Mouse (Mus musculus) heart, embryonic 11.5 days (tissue): ENCODE measurements at regions not wholly inside any gene's neighbourhood (a gene's known extent, or its start where the extent isn't known, plus 50 kb on each side); places are given as distances from the start of the nearest gene placed in this dataset.

Experiments
- ATAC-seq: fragments of 200-750 bp; cut with Nextera tagmentation; replicated peaks from 2 replicates; pipeline ENCODE4 v1.8.0; 2017; ENCODE audit warnings: moderate library complexity; ENCODE audit not compliant: insufficient number of reproducible peaks, low FRiP score, low TSS enrichment
- H3K27ac ChIP-seq: fragments of 300-500 bp; sonication (generic); 2 replicates; pipeline ENCODE4 v1.5.1; 2014; ENCODE audit warnings: mild to moderate bottlenecking, low read depth, low read length
- H3K27me3 ChIP-seq: fragments of 300-500 bp; sonication (generic); 2 replicates; pipeline ENCODE4 v1.6.1; 2014; ENCODE audit warnings: mild to moderate bottlenecking, low read length, mixed read lengths; ENCODE audit not compliant: control insufficient read depth, insufficient read depth
- H3K36me3 ChIP-seq: fragments of 300-500 bp; sonication (generic); 2 replicates; pipeline ENCODE4 v1.6.1; 2014; ENCODE audit warnings: mild to moderate bottlenecking, low read length, moderate library complexity, mixed read lengths; ENCODE audit not compliant: control insufficient read depth, insufficient read depth
- H3K4me1 ChIP-seq: fragments of 300-500 bp; sonication (generic); 2 replicates; pipeline ENCODE4 v1.6.1; 2014; ENCODE audit warnings: low read length; ENCODE audit not compliant: control insufficient read depth, insufficient read depth
- H3K4me2 ChIP-seq: fragments of 300-500 bp; sonication (generic); 2 replicates; pipeline ENCODE4 v1.6.1; 2014; ENCODE audit warnings: mild to moderate bottlenecking, moderate library complexity
- H3K4me3 ChIP-seq: fragments of 300-500 bp; sonication (generic); 2 replicates; pipeline ENCODE4 v1.5.1; 2014; ENCODE audit warnings: low read depth, low read length
- H3K9ac ChIP-seq: fragments of 300-500 bp; sonication (generic); 2 replicates; pipeline ENCODE4 v1.6.1; 2014; ENCODE audit warnings: mild to moderate bottlenecking, low read depth, low read length, moderate library complexity
- H3K9me3 ChIP-seq: fragments of 300-500 bp; sonication (generic); replicated peaks from 2 replicates; pipeline ENCODE4 v1.6.1; 2016; ENCODE audit warnings: low read length; ENCODE audit not compliant: control insufficient read depth
- WGBS: fragments of 180-500 bp; shearing (Covaris S2); extraction: QIAGEN DNeasy Blood & Tissue Kit; methylation state at CpG from one replicate; pipeline ENCODE4 v1.1.7; 2014; ENCODE audit not compliant: insufficient replicate concordance; 5-methylcytosine and 5-hydroxymethylcytosine counted together

DNA sequence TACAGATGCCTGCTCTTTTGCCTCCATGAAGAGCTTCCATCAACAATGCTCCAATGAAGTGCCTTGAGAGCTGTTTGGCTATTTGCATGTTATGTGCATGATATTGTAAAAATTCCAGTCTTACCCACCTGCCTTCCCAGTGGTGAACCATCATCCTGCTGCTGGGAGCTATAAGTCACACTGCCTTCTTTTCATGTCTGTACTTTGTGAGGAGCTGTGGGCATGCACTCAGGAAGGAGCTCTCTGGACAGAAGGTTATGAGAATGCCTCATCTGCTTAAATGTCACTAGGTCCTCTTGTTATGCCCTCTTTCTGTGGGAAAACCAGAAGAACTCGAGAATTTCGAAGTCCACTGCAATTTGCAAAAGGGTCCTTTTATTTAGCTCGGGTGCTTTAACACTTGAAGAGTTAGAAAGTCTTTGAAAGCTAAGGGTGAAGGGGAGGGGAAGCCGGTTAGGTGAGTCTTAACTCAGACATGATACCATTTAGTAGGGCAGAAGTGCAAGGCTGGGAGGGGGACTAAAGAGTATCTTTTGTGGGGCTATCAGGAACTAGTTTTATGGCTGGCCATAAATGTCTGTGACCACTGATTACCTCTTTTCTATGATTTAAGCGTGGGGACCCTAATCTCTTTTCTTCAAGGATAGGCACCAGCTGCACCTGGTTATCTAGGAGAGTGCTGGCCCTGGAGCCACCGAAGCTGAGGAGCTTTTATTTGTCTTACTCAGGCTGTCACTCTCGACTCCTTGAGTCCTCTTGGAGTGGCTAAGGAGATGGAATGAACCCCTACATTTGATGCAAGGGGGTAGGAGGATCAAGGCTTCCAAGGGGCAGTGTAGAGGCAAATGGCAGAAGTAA is 144.8 kb downstream of the Csl start:
- no peaks in the 10 kb centered on the region; the same call in 1 of the 2 replicates for H3K9me3 ChIP-seq
- no peaks in the 10 kb centered on the region for H3K4me1 ChIP-seq
- ATAC-seq = no peak
- H3K27ac ChIP-seq = no peak overlapping the region
- no peak overlapping the region for H3K4me2 ChIP-seq
- H3K4me3 ChIP-seq = no peak overlapping the region
- no peaks in the 10 kb centered on the region for H3K36me3 ChIP-seq
- WGBS = 55% methylated on average over 7 of the region's 7 CpGs
- H3K27me3 ChIP-seq = no peaks in the 10 kb centered on the region
- no peak overlapping the region for H3K9ac ChIP-seq

GRCm38 (mm10) chr10:99615371-99615770 is 144.1 kb downstream of the Csl start:
- H3K36me3 ChIP-seq = no peaks in the 10 kb centered on the region
- no peaks in the 10 kb centered on the region for H3K4me1 ChIP-seq
- no peak overlapping the region for H3K4me3 ChIP-seq
- no peak overlapping the region for H3K4me2 ChIP-seq
- no peaks in the 10 kb centered on the region; the same call in 1 of the 2 replicates for H3K9me3 ChIP-seq
- 79% methylated on average over 8 of the region's 8 CpGs for WGBS
- no peak overlapping the region for H3K27ac ChIP-seq
- H3K27me3 ChIP-seq = no peaks in the 10 kb centered on the region
- no peak overlapping the region for H3K9ac ChIP-seq
- ATAC-seq = no peak

DNA sequence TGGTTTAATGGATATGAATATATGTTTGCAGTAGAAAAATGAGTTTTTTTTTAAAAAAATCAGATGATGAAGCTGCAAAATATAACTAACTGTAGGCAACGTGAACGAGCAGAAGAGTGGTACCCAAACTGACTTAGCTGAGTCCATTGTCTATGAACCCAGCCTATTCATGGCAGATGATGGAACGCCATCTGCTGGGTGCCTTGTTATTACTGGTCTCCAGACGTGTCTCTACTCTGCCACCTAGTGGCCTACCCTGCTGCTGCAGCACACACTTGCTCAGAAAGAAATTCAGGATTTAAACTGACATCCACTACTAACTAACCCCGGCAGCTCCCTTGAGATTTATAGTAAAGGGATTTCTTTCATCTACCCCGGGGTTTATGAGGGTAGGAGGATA is 143.7 kb downstream of the Csl start:
- ATAC-seq = no peak
- H3K9me3 ChIP-seq = no peaks in the 10 kb centered on the region; the same call in 1 of the 2 replicates
- 20% methylated on average over 6 of the region's 6 CpGs for WGBS
- H3K27ac ChIP-seq = no peak overlapping the region
- H3K4me2 ChIP-seq = no peak overlapping the region
- no peak overlapping the region for H3K4me3 ChIP-seq
- H3K9ac ChIP-seq = no peak overlapping the region
- no peaks in the 10 kb centered on the region for H3K4me1 ChIP-seq
- H3K36me3 ChIP-seq = no peaks in the 10 kb centered on the region
- no peaks in the 10 kb centered on the region for H3K27me3 ChIP-seq

DNA sequence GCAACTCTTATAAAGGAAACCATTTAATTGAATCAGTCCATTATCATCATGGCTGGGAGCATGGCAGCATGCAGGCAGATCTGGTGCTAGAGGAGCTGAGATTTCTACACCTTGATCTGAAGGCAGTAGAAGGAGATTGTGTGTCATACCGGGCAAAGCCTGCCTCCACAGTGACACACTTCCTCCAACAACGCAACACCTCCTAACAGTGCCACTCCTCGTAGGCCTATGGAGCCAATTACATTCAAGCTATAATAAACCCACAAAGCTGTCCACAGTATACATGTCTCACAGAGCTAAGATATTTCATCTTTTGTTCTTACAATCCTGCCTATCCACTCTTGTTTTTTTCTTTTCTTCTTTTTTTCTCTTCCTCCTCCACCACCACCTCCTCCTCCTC is 141.8 kb downstream of the Csl start:
- H3K4me2 ChIP-seq = no peak overlapping the region
- 85% methylated on average over 3 of the region's 3 CpGs for WGBS

GRCm38 (mm10) chr10:99619421-99620151 is 139.9 kb downstream of the Csl start:
- no peak overlapping the region for H3K4me2 ChIP-seq
- 49% methylated on average over 18 of the region's 18 CpGs for WGBS
- ATAC-seq = no peak
- H3K27ac ChIP-seq = no peak overlapping the region
- no peak overlapping the region for H3K4me3 ChIP-seq
- H3K9ac ChIP-seq = no peak overlapping the region
- H3K27me3 ChIP-seq = no peaks in the 10 kb centered on the region
- no peaks in the 10 kb centered on the region for H3K9me3 ChIP-seq
- H3K4me1 ChIP-seq = no peaks in the 10 kb centered on the region
- no peaks in the 10 kb centered on the region for H3K36me3 ChIP-seq

More for the DNA sequence above, 141.8 kb downstream of the Csl start:
- no peaks in the 10 kb centered on the region for H3K36me3 ChIP-seq
- H3K4me1 ChIP-seq = no peaks in the 10 kb centered on the region
- no peaks in the 10 kb centered on the region; the same call in 1 of the 2 replicates for H3K9me3 ChIP-seq
- H3K27ac ChIP-seq = no peak overlapping the region
- H3K4me3 ChIP-seq = no peak overlapping the region
- no peak for ATAC-seq
- no peaks in the 10 kb centered on the region for H3K27me3 ChIP-seq
- H3K9ac ChIP-seq = no peak overlapping the region

DNA sequence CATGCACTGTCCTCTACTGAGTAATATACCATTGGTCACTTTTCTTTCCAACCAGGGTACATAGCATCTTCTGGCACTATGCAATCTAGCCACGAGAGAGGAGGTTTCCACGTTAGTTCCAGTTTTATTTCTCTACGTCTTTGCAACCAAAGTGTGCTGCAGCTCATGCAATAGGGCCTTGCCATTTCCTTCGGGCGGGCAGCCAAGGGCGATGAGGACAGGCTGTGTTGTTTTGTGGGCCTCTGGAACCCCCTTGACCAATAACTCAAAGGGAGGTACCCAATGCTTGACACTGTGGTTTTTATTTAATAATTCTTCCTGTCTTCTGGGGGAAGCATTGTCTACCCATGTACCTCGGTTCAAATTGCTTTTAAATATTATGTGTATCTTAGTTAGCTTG is 139.0 kb downstream of the Csl start:
- Histone ChIP-seq H3K9ac (no peak overlapping the region), H3K4me1 (no peaks in the 10 kb centered on the region), H3K36me3 (no peaks in the 10 kb centered on the region), H3K27me3 (no peaks in the 10 kb centered on the region), H3K9me3 (no peaks in the 10 kb centered on the region), H3K27ac (no peak overlapping the region), H3K4me3 (no peak overlapping the region), H3K4me2 (no peak overlapping the region)
- 85% methylated on average over 7 of the region's 7 CpGs for WGBS
- ATAC-seq = no peak

DNA sequence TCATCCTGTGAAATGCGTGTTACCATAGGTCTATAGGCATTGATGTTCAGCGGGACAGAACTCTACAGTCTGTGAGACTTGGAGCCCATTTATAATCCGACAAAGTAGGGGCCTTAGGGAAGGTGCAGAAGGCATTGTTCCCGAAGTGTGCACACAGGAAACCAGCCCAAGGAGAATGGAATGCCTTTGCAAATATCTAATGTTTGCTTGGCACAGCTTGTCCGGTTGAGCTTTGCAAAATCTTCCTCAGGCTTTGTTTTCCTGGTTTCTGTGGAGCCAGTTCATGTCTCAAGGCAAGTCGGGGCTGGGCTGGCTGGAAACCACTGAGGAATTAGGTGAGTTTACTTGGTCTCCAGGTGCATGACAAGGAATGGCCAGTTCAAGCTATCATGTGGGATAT is 132.1 kb downstream of the Csl start:
- no peaks in the 10 kb centered on the region for H3K9me3 ChIP-seq
- no peak overlapping the region for H3K4me2 ChIP-seq
- no peaks in the 10 kb centered on the region for H3K27me3 ChIP-seq
- H3K9ac ChIP-seq = no peak overlapping the region
- no peaks in the 10 kb centered on the region for H3K36me3 ChIP-seq
- H3K4me1 ChIP-seq = no peaks in the 10 kb centered on the region
- WGBS = 70% methylated on average over 6 of the region's 6 CpGs
- H3K4me3 ChIP-seq = no peak overlapping the region
- no peak overlapping the region for H3K27ac ChIP-seq
- no peak for ATAC-seq

DNA sequence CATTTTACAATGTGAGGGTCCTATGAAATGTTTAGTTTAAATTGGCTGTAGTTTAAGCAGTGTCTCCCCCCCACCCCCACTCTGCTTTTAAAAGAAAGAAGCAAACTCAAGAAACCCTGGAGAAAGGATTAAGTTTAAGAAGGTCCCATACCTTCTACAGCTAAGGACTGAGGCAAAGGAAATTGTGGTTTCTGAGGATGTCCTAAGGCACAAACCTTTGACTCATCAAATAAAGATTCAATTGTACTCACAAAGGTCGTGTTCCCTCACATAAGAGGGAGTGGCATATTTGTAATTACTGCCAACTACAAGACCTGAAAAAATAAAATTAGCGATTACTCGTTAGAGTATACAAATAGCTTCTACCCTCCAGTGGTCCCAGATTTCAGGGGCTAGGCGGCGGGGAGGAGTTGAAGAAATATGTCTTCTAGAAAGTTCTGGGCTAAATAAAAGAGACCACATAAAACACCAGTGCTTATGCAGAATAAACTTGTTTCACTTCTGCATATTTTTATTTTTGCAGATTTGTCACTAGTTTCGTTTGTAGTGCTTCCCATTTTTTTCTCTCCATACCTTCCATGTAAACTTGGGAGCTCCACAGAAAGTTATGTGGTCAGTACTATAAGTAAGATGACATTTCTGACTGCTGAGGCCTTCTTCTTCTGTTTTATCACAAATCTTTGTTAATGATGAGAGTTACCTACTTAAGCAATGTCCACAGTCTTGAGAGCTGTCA is 127.0 kb downstream of the Csl start:
- no peak overlapping the region for H3K9ac ChIP-seq
- 78% methylated on average over 6 of the region's 6 CpGs for WGBS
- H3K27me3 ChIP-seq = no peaks in the 10 kb centered on the region
- no peaks in the 10 kb centered on the region for H3K9me3 ChIP-seq
- no peak overlapping the region for H3K27ac ChIP-seq
- no peak overlapping the region for H3K4me2 ChIP-seq
- H3K4me3 ChIP-seq = no peak overlapping the region
- no peaks in the 10 kb centered on the region for H3K36me3 ChIP-seq
- ATAC-seq = no peak
- no peaks in the 10 kb centered on the region for H3K4me1 ChIP-seq
